Mouse (Mus musculus): ENCODE data around the gene Ap3s2.

The Ap3s2 gene

GRCm38 (mm10) chr7:79888603-79889002, 31.8 kb downstream of the Ap3s2 start:
- DNase-seq (ENCODE audit: low spot score) = no peak

GRCm38 (mm10) chr7:79883613-79884334, 36.7 kb downstream of the Ap3s2 start:
- DNase-seq (ENCODE audit: low spot score) = no peak

GRCm38 (mm10) chr7:79881901-79882300, 38.5 kb downstream of the Ap3s2 start:
- DNase-seq (ENCODE audit: low spot score) = no peak

GRCm38 (mm10) chr7:79880998-79881397, 39.5 kb downstream of the Ap3s2 start:
- no peak for DNase-seq (ENCODE audit: low spot score)

GRCm38 (mm10) chr7:79880033-79880432, 40.4 kb downstream of the Ap3s2 start:
- no peak for DNase-seq (ENCODE audit: low spot score)

DNA sequence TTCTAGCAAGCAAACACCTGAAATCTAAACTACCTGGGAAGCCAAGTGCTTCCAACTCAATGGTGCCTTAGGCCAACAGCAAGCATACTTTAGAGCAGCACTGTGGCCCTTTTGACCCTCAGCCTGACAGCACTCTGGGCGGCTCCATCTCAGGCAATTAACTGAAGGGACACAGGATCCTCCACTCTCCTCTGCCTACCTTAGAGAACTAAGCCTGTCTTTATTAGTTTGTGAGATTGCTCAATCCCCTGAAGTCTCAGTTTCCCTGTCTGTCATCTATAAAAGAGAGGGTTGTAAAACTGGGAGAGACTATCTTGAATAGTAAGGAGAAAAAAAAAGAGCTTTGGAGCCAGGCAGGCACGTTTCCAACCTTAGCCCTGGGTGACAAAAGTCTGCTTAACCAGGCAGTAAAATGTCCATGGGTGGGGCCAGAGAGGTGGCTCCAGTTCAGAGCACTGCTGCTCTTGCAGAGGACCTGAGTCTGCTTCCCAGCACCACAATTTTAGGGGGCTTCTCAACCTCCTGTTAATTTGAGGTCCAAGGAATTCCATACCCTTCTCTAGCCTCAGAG, 41.9 kb downstream of the Ap3s2 start:
- DNase-seq (ENCODE audit: low spot score) = no peak

- no peak for DNase-seq (ENCODE audit: low spot score)
Measured at GRCm38 (mm10) chr7:79873407-79873806, 47.0 kb downstream of the Ap3s2 start.

DNA sequence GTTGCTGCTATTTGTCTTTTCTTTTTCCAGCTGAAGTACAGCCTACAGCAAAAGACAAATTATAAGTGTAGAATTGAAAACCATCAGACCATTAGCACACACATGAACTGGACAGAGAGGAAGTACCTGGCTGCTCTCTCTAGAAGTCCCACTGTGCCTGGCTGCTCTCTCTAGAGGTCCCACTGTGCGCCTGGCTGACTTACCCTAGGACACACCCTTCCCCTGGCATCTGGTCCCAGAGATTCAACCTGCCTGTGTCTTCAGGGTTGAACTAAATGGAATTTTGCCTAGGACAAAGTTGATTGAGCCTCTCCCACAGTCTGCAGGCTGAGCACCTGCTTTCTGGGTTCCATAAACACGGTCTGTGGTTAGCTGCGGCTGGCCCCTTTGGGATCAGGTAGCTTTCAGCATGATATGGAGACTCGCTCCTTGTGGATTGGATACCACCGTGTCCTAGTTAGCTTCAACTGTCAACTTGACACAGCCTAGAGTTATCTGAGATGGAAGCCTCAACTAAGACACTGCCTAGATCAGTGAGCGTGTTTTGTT, 48.6 kb downstream of the Ap3s2 start:
- no peak for DNase-seq (ENCODE audit: low spot score)

- DNase-seq (ENCODE audit: low spot score) = no peak
Measured at GRCm38 (mm10) chr7:79869072-79869719, 51.3 kb downstream of the Ap3s2 start.

GRCm38 (mm10) chr7:79868475-79868874, 52.0 kb downstream of the Ap3s2 start:
- no peak for DNase-seq (ENCODE audit: low spot score)

DNA sequence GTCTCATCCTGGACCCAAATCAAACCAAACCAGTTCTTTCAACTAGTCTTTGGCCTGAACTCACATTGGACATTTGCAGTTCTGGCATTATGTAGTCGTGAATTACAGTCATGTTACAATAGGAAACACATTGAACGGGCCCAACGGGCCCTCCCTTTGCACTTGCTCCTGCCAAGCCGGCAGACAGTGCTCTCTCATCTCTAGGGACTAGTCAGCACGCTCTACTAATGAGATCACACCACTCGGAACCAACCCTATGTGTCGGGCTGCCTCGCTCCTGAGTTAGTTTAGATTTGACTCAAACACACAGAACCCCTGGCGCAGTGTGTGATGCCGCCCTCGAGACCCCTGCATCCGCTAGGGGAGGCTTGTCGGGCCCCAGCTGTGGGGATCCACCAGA, 52.6 kb downstream of the Ap3s2 start:
- no peak for DNase-seq (ENCODE audit: low spot score)

- DNase-seq (ENCODE audit: low spot score) = no peak
Measured at GRCm38 (mm10) chr7:79866294-79867000, 54.0 kb downstream of the Ap3s2 start.

DNA sequence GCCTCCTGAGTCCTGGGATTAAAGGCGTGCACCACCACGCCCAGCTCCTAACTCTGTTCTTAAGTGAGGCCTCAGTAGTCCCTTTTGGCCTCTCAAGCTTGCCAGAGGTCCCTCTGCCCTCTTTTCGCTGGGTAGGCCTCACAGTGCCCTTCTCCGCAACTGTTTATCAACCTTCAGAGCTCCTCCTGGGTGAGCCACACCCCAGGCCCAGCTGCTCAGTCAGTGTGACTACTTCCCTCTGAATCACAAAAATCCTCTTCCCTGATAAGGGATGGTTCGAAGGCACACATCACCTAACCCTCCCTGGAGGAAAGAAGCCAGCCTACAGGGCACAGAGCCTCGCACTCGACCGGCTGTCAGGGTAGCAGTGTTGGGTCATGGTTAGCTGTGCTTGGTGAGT, 58.7 kb downstream of the Ap3s2 start:
- no peak for DNase-seq (ENCODE audit: low spot score)

- DNase-seq (ENCODE audit: low spot score) = no peak
Measured at GRCm38 (mm10) chr7:79860811-79861210, 59.6 kb downstream of the Ap3s2 start, which contains the start of gene Anpep. TSS of gene Anpep (minus strand) at chr7:79861059.

DNA sequence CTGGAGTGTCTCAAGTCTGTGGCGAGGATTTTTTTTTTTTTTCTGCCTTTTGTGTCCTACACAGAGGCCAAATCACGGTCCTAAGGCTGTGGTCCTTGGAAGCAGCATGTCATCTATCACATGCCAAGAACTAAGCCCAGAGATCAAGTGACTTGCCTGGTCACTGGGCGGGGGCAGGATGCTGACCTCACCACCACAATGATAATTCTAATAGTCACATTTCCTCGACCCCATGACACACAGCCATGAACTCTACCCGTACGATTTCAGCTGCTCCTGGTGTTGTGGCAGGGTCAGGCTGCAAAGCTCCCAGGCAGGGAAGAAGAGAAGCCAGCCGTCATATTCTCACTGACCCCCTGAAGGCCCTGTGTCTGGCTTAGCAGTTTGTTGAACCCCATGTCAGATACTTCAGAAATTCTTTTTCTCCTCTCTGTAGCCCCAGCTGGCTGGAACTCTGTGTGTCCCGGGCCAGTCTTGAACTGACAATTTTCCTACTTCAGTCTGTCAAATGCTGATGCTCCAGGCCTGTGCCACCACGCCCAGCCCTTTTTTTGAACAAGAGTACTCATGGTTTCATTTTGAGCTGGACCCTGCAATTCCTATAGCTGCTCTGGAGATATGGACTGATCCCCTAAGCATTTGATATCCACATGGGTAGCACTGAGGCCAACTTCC, 61.4 kb downstream of the Ap3s2 start:
- DNase-seq (ENCODE audit: low spot score) = no peak

- no peak for DNase-seq (ENCODE audit: low spot score)
Measured at GRCm38 (mm10) chr7:79858202-79858934, 62.1 kb downstream of the Ap3s2 start.

DNA sequence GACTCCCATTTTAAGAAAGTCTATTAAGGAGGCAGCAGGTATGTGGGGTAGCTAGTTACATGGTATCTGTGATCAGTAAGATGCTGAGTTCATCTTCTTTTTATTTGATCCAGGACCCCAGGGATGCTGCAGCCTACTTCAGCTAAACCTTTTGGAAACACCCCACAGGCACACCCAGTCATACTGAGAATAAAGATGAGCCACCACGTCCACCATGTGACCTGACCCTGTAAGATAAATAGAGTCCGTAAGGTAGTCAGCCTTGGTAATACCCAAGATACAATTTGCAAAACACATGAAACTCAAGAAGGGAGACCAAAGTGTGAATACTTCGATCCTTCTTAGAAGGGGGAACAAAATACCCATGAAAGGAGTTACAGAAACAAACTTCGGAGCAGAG, 64.1 kb downstream of the Ap3s2 start:
- no peak for DNase-seq (ENCODE audit: low spot score)

DNA sequence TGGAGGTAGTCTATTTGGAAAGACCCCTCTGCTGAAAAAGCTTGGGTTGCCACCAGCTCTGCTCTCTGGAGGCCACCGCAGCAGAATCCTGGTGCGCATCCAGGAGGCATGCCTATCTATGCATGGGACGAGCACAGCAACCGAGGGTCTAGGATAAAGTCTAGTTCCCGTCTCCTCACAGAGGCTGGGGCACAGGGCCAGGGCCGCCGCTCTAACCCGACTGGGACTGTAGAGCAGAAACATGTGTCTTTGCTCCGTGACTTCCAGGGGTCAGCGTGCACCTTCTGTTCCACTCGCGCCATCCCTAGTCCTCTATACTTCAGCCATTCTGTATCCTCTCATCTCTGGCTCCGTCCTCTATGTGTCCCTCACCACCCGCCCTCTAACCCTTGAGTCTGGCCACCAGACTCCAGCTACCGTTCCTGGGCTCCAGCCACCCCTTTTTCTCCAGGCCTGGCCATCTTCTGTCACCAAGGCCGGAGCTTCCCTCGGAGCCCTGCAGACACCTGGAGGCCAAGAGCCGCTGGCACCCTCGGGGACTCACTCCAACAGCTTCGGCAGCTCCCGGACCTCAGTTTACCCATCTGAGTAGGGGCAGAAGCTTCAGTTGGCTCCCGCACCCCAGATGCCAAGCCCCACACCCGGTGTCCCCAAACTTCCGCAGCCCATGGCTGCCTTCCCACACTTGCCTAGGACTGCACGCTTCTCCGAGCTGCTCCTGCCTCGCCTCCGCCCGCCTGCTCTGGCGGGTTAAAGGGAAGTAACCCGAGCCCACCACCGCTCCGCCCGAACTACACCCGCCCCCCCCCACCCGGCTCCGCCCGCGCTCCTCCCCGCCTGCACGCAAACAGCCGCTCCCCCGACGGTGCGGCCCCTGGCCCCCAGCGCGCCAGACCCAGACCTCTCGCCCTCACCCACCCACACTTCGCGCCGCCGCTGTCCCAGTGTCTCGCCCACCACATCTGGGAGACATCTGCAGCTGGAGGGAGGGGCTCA, 72.7 kb downstream of the Ap3s2 start:
- DNase-seq (ENCODE audit: low spot score) = no peak

DNA sequence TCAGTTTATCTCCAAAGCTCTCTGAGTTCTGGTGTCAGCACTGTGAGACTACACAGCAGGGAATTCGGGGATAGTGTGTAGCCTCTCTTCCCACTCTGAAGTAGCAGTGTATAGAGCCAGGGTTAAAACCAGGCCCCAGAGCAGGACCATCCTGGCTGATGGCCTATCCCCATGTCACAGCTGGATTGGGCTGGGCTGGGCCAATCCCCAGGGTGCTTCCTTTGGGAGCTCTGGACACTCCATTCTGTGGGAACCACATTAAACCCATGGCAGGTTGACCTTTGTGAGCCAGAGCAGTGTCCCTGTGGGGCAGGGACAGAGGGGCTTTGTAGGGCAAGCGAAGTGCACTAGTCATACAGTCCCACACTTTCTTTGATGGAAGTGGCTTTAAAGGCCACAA, 74.1 kb downstream of the Ap3s2 start:
- DNase-seq (ENCODE audit: low spot score) = no peak
